Mouse (Mus musculus) neural tube, embryonic 11.5 days (tissue): ENCODE results near the gene Mrps11. TPM values are rescaled to one million over a fixed set of nuclear protein-coding genes. Genes with fewer than 3 reads are reported as not detected.
A peak's percentile ranks its signal among the peaks of the same experiment; 100 is the strongest.

Source experiments
- ATAC-seq: fragments of 200-750 bp; cut with Nextera tagmentation; 2 replicates; pipeline ENCODE4 v1.8.0; 2017; ENCODE audit warnings: moderate number of reproducible peaks, mild to moderate bottlenecking, moderate TSS enrichment, moderate library complexity; ENCODE audit not compliant: insufficient read depth, low FRiP score, low TSS enrichment
- DNase-seq: peaks from one replicate; pipeline ENCODE4 v3.0.0-alpha.2; 2015; ENCODE audit warnings: low spot score
- H3K27ac ChIP-seq: fragments of 300-500 bp; sonication (generic); 2 replicates; pipeline ENCODE4 v1.5.1; 2014; ENCODE audit warnings: low read depth, mild to moderate bottlenecking, low read length
- H3K27me3 ChIP-seq: fragments of 300-500 bp; sonication (generic); 2 replicates; pipeline ENCODE4 v1.6.1; 2014; ENCODE audit warnings: mild to moderate bottlenecking, low read length, mixed read lengths; ENCODE audit not compliant: control insufficient read depth, insufficient read depth
- H3K36me3 ChIP-seq: fragments of 300-500 bp; sonication (generic); 2 replicates; pipeline ENCODE4 v1.6.1; 2014; ENCODE audit warnings: mild to moderate bottlenecking, low read length, moderate library complexity, mixed read lengths; ENCODE audit not compliant: control insufficient read depth, insufficient read depth
- H3K4me1 ChIP-seq: fragments of 300-500 bp; sonication (generic); 2 replicates; pipeline ENCODE4 v1.6.1; 2014; ENCODE audit warnings: low read length, mixed read lengths; ENCODE audit not compliant: control insufficient read depth, insufficient read depth
- H3K4me2 ChIP-seq: fragments of 300-500 bp; sonication (generic); 2 replicates; pipeline ENCODE4 v1.6.1; 2014; ENCODE audit warnings: low read depth, mild to moderate bottlenecking, moderate library complexity
- H3K4me3 ChIP-seq: fragments of 300-500 bp; sonication (generic); 2 replicates; pipeline ENCODE4 v1.5.1; 2014; ENCODE audit warnings: low read depth, low read length
- H3K9ac ChIP-seq: fragments of 300-500 bp; sonication (generic); 2 replicates; pipeline ENCODE4 v1.6.1; 2014; ENCODE audit warnings: mild to moderate bottlenecking, low read length
- H3K9me3 ChIP-seq: fragments of 300-500 bp; sonication (generic); 2 replicates; pipeline ENCODE4 v1.6.1; 2016; ENCODE audit warnings: low read length; ENCODE audit not compliant: control insufficient read depth
- WGBS: fragments of 180-500 bp; shearing (Covaris S2); extraction: QIAGEN DNeasy Blood & Tissue Kit; methylation state at CpG from one replicate; pipeline ENCODE4 v1.1.7; 2014; 5-methylcytosine and 5-hydroxymethylcytosine counted together
- polyA plus RNA-seq: library from polyadenylated mRNA; unstranded; fragments of >200 nt; fragmentation: Nextera tagmentation; extraction: Ambion mirVana; gene quantifications from 2 replicates; pipeline ENCODE4 v1.2.1, GENCODE M21; 2014

Mrps11 gene
- polyA plus RNA-seq, 1 experiment from 2014 or later = 83.6 TPM

DNA sequence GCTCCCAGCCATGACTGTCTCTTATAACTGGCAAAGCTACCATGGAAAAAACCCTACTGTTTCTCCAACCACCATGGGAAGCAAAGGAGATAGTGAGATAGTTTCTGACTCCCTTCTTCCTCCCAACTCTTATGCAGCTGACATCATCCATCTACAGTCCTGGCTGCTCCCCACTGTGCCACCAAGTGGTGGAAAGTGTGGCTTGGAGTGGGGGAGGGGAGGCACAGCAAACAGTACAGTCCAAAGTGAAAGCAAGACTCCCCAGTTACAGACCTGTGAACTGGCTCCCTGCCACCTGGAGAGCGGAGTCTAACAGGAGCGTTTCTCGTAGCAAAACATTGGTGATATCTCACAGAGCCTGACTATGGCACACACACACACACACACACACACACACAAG lies 20.9 kb downstream of the Mrps11 start:
- no peaks in the 10 kb centered on the region for H3K4me1 ChIP-seq
- H3K4me3 ChIP-seq = no peak overlapping the region
- H3K9ac ChIP-seq = no peak overlapping the region
- H3K36me3 ChIP-seq = no peaks in the 10 kb centered on the region
- no peak overlapping the region for H3K4me2 ChIP-seq
- H3K9me3 ChIP-seq = no peaks in the 10 kb centered on the region
- no peak overlapping the region for H3K27ac ChIP-seq
- no peak for DNase-seq
- WGBS = 68% methylated on average over 3 of the region's 3 CpGs
- H3K27me3 ChIP-seq = no peaks in the 10 kb centered on the region
- no peak for ATAC-seq

DNA sequence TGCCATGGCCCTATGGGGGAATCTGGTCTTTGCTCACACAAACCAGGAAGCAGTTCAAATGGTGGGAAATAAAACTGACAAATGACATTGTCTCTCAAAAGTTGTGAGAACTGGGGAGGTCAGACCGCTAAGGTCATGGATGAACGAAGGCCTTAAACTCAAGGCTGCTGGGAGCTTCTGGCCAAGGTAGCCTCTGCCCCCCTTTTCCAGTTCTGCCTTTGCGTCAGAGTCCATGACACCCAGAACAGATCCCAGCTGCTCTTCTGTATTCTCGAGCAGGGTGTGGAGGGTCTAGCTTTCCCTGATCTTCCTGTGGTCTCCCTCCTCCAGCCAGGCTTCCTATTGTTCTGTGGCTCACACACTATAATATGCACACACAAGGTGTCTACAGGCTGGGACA lies 24.3 kb downstream of the Mrps11 start:
- Histone ChIP-seq H3K27ac (no peak overlapping the region), H3K9ac (no peak overlapping the region), H3K4me2 (no peak overlapping the region), H3K36me3 (no peaks in the 10 kb centered on the region), H3K4me1 (no peaks in the 10 kb centered on the region), H3K4me3 (no peak overlapping the region), H3K27me3 (no peaks in the 10 kb centered on the region), H3K9me3 (no peaks in the 10 kb centered on the region)
- ATAC-seq (no peak), DNase-seq (no peak)
- 78% methylated on average over 4 of the region's 4 CpGs for WGBS

DNA sequence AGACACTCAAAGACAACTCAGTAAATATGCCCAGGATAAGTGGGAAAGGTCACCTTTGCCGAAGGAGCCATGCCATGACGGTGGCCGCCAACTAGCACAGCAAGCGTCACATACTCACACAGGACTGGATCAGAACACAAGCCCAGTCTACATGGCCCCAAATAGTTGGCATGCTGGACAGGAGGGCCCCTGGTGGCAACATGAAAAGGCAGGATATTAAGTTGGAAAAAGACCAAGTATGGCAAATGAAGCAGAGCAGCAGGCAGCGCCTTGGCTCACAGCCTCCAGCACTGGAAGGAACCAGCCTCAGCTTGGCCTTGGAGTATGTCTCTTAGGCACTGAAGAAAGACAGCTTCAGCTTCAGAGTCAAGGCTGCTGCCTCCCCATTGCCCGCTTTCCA lies 30.9 kb downstream of the Mrps11 start:
- Histone ChIP-seq H3K27ac (no peak overlapping the region), H3K9ac (no peak overlapping the region), H3K36me3 (no peaks in the 10 kb centered on the region), H3K4me2 (no peak overlapping the region), H3K4me1 (no peaks in the 10 kb centered on the region), H3K27me3 (no peaks in the 10 kb centered on the region), H3K4me3 (no peak overlapping the region), H3K9me3 (no peaks in the 10 kb centered on the region)
- 90% methylated on average over 6 of the region's 6 CpGs for WGBS
- DNase-seq (no peak), ATAC-seq (no peak)

DNA sequence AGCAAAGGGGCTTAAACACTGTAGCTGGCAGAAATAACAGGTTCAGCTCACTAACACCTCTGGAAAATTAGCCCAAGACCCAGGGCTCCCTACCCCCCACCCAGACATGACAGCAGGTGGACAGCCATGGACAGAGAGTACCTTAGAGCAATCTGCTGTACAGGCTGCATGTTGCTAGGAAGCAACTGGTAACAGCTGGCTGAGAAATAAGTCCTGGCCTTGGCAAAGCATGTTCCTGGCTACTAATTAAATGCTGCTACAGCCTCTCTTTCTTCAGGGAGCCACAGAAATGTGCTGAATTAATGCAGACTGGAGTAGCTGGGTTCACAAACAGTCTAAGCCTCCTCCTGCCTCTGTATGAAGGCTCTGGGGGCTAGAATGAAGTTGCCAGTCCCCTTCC lies 31.8 kb downstream of the Mrps11 start:
- no peak for ATAC-seq
- DNase-seq = no peak
- H3K9me3 ChIP-seq = no peaks in the 10 kb centered on the region
- no peak overlapping the region for H3K27ac ChIP-seq
- H3K36me3 ChIP-seq = no peaks in the 10 kb centered on the region
- no peak overlapping the region for H3K9ac ChIP-seq
- no peak overlapping the region for H3K4me2 ChIP-seq
- no peak overlapping the region for H3K4me3 ChIP-seq
- H3K4me1 ChIP-seq = no peaks in the 10 kb centered on the region
- no peaks in the 10 kb centered on the region for H3K27me3 ChIP-seq

DNA sequence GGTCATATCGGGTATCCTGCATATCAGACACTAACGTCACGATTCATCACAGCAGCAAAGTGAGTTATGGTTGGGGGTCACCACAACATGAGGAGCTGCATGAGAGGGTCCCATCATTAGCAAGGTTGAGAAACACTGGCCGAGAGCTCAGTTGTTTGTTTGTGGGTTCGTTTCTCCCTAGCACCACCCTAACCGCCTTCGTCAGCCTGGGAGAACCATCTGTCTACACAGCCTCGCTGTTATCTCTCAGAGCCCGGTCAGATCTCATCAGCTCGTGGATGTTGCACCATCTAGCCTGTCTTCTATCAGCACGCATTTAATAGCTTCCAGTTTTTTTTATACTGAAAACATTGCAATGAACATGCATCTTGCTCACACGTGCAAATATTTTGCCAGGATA lies 35.4 kb downstream of the Mrps11 start:
- H3K4me2 ChIP-seq = no peak overlapping the region
- DNase-seq (no peak), ATAC-seq (no peak)
- no peak overlapping the region for H3K9ac ChIP-seq
- H3K4me3 ChIP-seq = no peak overlapping the region
- H3K4me1 ChIP-seq = no peaks in the 10 kb centered on the region
- no peaks in the 10 kb centered on the region for H3K27me3 ChIP-seq
- 87% methylated on average over 12 of the region's 12 CpGs for WGBS
- no peak overlapping the region for H3K27ac ChIP-seq
- H3K36me3 ChIP-seq = no peaks in the 10 kb centered on the region
- H3K9me3 ChIP-seq = no peaks in the 10 kb centered on the region

DNA sequence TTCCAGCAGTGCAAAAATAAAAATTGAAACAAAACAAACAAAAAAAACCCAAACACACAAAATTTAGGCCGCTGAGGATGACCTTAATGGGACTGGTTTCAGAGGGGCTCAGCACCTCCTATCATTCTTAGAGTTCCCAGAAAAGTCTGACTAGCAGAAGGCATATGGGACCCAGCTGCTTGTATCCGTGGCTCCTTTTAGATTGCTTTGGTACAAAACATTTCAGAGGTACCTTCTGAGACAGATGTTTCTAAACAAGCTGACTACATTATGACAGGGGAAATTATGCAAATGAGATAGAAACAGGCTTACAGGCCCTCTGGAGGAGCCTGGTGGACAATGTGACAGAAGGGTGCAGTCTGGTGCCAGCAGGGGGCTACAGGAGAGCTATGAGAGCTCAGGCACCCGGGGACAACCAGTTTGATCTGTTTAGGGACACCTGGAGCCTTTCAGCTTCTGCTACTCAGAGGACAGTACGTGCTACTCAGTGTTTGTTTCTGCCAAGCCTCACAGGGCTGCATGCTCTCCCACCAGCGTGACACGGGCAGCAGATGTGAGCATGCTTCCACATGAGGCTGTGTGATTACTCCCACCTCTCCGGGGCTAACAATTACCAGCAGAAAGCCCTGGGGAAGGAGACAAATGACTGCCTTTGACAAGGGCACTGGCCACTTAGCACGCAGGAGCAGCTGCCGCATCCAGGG lies 43.9 kb downstream of the Mrps11 start:
- Histone ChIP-seq H3K4me2 (no peak overlapping the region), H3K9ac (no peak overlapping the region), H3K9me3 (no peaks in the 10 kb centered on the region), H3K4me3 (no peak overlapping the region), H3K36me3 (no peaks in the 10 kb centered on the region), H3K27me3 (no peaks in the 10 kb centered on the region), H3K27ac (peak overlapping the region; percentile 1; the same call in 1 of the 2 replicates), H3K4me1 (no peaks in the 10 kb centered on the region)
- ATAC-seq (peak; percentile 41; the same call in 1 of the 2 replicates), DNase-seq (peak; percentile 67)
- WGBS = 45% methylated on average over 9 of the region's 9 CpGs

DNA sequence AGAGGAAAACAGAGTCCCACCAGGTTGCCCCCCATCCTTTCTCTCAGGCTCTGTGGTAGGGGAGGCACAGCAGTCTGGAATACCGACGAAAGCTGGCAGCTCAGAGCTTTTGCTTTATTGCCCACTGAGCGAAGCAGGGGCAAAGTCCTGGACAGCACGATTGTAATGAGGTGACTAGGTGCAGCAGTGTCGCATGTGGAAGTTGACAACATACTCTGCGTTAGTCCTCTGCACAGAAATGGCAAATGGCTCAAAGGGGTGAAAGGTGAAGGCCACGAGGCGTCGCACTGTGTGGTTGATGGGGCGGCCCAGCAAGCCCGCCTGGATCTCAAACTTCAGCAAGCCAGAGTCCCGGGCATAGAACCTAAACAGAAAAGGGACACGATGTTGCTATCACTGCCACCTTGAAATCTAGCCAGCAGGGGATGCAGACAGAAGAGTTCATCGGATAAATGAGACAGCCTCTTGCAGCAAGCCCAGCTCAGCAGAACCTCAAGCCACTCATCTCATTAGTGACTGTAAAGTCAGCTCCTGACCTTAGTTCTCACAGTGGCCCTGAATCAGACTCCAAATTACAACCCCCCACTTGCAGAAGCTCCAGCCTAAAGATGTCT lies 44.9 kb downstream of the Mrps11 start:
- 73% methylated on average over 14 of the region's 14 CpGs for WGBS

DNA sequence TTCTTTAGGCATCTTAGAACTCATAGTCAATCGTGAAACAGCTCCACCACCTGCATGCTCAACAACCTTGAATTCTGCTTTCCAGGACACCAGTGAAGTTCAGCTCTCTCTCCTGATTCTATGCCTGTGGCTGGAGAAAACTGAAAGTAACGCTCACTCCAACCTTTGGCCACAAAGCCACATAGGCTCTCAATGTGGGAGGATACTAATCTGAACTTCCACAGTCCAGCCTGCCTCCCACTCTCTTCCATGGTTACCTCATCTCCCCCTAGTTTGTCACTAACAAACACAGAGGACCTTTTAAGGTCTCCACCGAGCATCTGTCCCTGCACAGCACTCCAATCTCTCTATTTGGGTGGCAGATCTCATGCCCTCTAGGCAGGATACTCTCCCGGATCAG lies 52.7 kb downstream of the Mrps11 start:
- H3K9ac ChIP-seq = no peak overlapping the region
- no peaks in the 10 kb centered on the region for H3K4me1 ChIP-seq
- WGBS = 90% methylated on average over 4 of the region's 4 CpGs
- no peaks in the 10 kb centered on the region for H3K27me3 ChIP-seq
- peaks cover 4% of the 10 kb centered on the region; the same call in 1 of the 2 replicates for H3K36me3 ChIP-seq
- H3K4me2 ChIP-seq = no peak overlapping the region
- ATAC-seq (no peak), DNase-seq (no peak)
- no peaks in the 10 kb centered on the region for H3K9me3 ChIP-seq
- H3K4me3 ChIP-seq = no peak overlapping the region
- no peak overlapping the region for H3K27ac ChIP-seq

More for the DNA sequence above, 44.9 kb downstream of the Mrps11 start:
- H3K27me3 ChIP-seq = no peaks in the 10 kb centered on the region
- no peak overlapping the region for H3K4me3 ChIP-seq
- no peak overlapping the region for H3K4me2 ChIP-seq
- no peaks in the 10 kb centered on the region for H3K36me3 ChIP-seq
- ATAC-seq = no peak
- no peaks in the 10 kb centered on the region for H3K9me3 ChIP-seq
- no peaks in the 10 kb centered on the region for H3K4me1 ChIP-seq
- no peak overlapping the region for H3K9ac ChIP-seq
- no peak overlapping the region for H3K27ac ChIP-seq
- DNase-seq = no peak

DNA sequence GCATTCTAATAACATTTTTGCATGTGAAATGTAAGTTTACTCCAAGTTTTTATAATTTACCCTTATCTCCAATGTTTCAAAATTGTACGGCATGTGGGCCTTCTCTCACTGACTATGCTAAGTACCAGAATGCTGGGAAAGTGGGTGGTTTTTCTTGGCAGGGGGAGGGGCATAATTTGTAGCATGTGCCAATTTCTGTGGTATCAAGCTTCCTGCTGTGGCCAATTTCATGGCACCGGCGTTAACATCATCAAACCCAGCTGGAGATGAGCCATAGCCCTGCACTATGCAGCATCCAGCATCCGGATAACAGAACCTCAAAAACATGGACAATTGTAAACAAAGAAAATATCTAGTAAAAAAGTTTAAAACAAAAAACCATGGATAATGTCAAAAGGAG lies 54.3 kb downstream of the Mrps11 start:
- no peak overlapping the region for H3K27ac ChIP-seq
- ATAC-seq (no peak), DNase-seq (no peak)
- H3K4me1 ChIP-seq = no peaks in the 10 kb centered on the region
- H3K4me3 ChIP-seq = no peak overlapping the region
- H3K27me3 ChIP-seq = no peaks in the 10 kb centered on the region
- no peak overlapping the region for H3K4me2 ChIP-seq
- WGBS = 75% methylated on average over 4 of the region's 4 CpGs
- H3K9ac ChIP-seq = no peak overlapping the region
- H3K36me3 ChIP-seq = peaks cover 4% of the 10 kb centered on the region; the same call in 1 of the 2 replicates
- no peaks in the 10 kb centered on the region for H3K9me3 ChIP-seq
